Mouse (Mus musculus): ENCODE data around the gene Zranb1. TPM values are rescaled to one million over a fixed set of nuclear protein-coding genes. Genes with fewer than 3 reads are reported as not detected.

The Zranb1 gene
- total RNA-seq, 2 experiments from 2014 or later, result 31.0 to 31.5 TPM

DNA sequence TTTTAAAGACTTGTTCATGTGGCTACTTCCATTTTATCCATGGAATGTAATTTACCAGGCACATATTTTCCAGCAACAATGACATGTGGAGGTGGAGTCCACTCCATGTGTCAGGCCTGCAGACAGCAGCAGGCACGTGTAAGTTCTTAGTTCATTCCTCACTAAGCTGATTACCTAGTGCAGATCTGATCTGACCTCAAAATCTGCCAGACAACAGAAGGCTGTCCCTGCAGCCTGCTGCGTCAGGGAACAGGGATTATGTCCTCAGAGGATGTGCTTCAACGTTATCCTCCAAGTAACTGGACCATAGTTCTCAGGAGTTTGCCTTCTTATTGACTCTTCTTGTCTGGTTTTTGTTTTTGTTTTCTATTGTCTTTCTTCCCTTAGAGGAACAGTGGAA lies 9.0 kb upstream of the Zranb1 start:
- intact Hi-C loops (cut with DNase I), result no loop called here
- no peak for DNase-seq

GRCm38 (mm10) chr7:132925227-132925626 lies 5.7 kb upstream of the Zranb1 start:
- intact Hi-C loops (cut with DNase I), result no loop called here
- DNase-seq, result no peak

DNA sequence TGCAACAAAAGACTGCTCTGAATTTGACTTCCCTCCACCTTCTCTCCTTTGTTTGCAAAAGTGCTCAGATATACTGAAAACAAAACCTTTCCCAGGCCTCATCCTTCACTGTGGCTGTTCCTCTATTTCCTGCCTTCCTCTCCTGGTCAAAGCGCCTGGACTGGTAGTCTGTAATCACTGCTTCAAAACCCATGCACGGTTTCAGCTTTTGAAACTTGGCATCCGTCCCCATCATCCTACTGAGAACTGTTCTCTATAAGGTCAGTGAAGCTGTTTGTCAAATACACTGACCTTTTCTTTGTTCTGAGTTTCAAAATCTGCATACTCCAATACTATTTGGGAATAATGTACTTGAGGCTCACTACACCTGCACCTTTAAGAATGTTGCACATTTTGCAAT lies 3.7 kb upstream of the Zranb1 start:
- no peak for DNase-seq
- intact Hi-C loops (cut with DNase I), result no loop called here

DNA sequence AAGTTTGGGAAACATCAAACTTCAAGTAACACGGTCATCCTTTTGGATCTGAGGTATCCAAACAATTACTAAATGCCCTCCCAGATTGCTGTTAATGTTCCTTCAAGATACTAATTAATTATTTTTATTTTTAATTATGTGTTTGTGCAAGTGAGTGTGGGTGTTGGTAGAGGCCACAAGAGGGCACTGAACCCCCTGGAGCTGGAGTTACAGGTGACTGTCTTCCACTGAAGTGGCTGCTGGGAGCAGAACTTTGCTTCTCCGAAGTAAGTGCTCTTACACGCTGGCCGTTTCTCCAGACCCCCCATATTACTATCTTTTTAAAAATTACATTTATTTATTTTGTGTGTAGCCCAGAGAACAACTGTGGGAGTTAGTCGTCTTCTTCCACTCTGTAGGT lies 887 bp upstream of the Zranb1 start:
- intact Hi-C loops (cut with DNase I), result loop anchor here (5.0 kb wide), 1 partner anchor 72 kb away; no protein-coding TSS in a partner anchor

DNA sequence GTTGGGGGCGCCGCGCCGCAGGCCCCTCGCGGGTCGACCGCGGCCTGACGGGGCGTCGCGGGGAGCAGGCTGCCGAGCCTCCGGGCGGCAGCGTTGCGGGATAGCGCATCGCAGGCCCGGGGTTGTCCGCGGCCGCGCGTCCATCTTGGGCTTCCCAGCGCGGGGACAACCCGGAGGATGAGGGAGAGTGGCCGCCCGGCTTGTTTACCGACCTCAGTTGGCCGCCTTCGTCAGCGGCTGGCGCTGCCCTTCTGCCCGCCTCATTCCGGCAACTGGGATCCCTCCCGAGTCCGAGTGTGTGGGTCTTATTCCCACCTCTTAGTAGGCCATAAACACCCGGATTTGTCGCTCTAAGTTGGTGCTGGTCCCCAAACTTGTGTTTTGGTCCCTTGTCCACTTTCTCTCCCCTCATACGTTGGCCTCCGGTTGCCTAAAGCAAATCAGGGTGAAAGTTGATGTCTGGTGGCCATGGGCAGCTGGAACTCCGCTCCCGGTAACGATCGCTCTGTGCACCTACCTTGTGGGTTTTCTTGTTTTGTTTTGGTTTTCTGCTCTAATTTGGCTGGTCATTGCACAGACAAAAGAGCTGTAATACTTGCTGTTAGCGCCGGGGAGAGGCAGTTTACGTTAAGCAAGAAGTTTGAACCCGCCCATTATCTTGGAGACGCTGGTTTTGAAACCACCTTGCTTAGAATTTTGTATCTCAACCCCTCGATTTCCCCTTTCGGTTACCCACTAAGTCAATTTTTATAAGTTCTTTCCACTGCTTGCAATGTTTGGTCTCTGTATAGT lies 814 bp downstream of the Zranb1 start:
- intact Hi-C loops (cut with DNase I), result loop anchor here (5.0 kb wide), 1 partner anchor 71 kb away; no protein-coding TSS in a partner anchor
- DNase-seq, result peak; percentile 61 to 63

More for the DNA sequence above, 887 bp upstream of the Zranb1 start:
- no peak for DNase-seq

GRCm38 (mm10) chr7:132933331-132933730 lies 2.4 kb downstream of the Zranb1 start:
- no peak for DNase-seq
- intact Hi-C loops (cut with DNase I), result loop anchor here (5.0 kb wide), 1 partner anchor 69 kb away; no protein-coding TSS in a partner anchor

GRCm38 (mm10) chr7:132934743-132935142 lies 3.8 kb downstream of the Zranb1 start:
- intact Hi-C loops (cut with DNase I), result loop anchor here (5.0 kb wide), 1 partner anchor 68 kb away; no protein-coding TSS in a partner anchor
- DNase-seq, result no peak

DNA sequence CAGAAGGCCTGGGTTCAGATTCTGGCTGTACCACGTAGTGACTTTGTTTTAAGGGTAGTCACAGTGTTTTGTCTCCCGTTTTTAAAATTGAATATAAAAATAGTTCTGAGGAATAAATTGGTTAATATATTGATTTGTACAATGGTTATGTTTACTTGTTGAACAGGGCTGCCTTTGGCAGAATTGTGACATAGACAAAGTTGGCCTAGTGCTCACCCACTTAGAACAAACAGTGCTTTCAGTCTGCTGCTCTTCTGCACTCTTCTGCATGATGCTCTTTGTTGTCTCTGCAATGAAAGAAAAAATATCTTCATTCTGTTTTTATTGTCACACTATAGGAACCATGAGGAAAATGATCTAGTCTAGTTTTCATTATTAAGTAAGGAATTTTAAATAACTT lies 8.2 kb downstream of the Zranb1 start:
- intact Hi-C loops (cut with DNase I), result no loop called here
- no peak for DNase-seq

- DNase-seq, result no peak
- intact Hi-C loops (cut with DNase I), result no loop called here
These were observed 9.6 kb downstream of the Zranb1 start for GRCm38 (mm10) chr7:132940569-132940968.

- intact Hi-C loops (cut with DNase I), result no loop called here
- DNase-seq, result no peak
These were observed 19.0 kb downstream of the Zranb1 start for GRCm38 (mm10) chr7:132949968-132950367.

- intact Hi-C loops (cut with DNase I), result no loop called here
- DNase-seq, result no peak
These were observed 19.7 kb downstream of the Zranb1 start for GRCm38 (mm10) chr7:132950613-132951012.

- no peak for DNase-seq
- intact Hi-C loops (cut with DNase I), result no loop called here
These were observed 33.5 kb downstream of the Zranb1 start for GRCm38 (mm10) chr7:132964395-132964794.

GRCm38 (mm10) chr7:132965707-132966106 lies 34.8 kb downstream of the Zranb1 start:
- intact Hi-C loops (cut with DNase I), result no loop called here
- no peak for DNase-seq

- intact Hi-C loops (cut with DNase I), result no loop called here
- DNase-seq, result no peak
These were observed 41.1 kb downstream of the Zranb1 start for GRCm38 (mm10) chr7:132972079-132972478.

GRCm38 (mm10) chr7:132976079-132976478 lies 45.1 kb downstream of the Zranb1 start:
- no peak for DNase-seq
- intact Hi-C loops (cut with DNase I), result no loop called here

- intact Hi-C loops (cut with DNase I), result no loop called here
- DNase-seq, result no peak
These were observed 47.0 kb downstream of the Zranb1 start for GRCm38 (mm10) chr7:132977981-132978380.

DNA sequence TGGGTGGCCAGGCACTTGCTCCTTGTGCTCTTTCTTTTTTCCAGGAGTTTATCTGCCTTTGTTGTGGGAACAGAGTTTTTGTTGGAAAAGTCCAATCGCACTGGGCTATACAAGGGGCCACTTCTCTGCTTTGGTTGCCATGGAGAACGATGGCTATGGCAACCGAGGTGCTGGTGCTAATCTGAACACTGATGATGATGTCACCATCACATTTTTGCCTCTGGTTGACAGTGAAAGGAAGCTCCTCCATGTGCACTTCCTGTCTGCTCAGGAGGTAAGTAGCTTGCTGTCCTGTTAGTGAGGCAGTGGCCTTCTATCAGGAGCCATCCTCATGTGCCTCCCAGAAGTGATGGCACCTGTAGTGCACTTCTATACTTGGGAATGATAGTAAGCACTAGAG lies 51.7 kb downstream of the Zranb1 start:
- intact Hi-C loops (cut with DNase I), result no loop called here
- DNase-seq, result no peak

DNA sequence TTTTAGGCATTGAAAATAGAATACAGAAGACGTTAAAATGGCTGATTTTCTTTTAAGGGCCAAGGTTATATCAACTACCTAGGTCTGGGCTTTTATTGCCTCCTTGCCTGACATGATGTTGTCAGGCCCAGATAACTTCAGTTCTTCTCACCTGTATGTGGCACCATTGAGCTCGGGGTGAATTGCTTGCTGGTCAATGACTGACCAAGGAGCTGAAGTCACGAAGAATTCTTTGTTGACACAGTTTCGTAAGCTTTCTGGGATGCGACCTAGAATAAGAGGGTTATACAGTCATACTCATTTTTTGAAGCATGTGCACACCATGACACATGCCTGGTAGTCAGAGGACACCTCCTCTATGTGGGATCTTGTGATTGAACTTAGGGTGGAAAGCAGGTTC lies 58.9 kb downstream of the Zranb1 start:
- intact Hi-C loops (cut with DNase I), result no loop called here
- DNase-seq, result no peak

- intact Hi-C loops (cut with DNase I), result no loop called here
- DNase-seq, result no peak
These were observed 60.4 kb downstream of the Zranb1 start for GRCm38 (mm10) chr7:132991240-132991900.

DNA sequence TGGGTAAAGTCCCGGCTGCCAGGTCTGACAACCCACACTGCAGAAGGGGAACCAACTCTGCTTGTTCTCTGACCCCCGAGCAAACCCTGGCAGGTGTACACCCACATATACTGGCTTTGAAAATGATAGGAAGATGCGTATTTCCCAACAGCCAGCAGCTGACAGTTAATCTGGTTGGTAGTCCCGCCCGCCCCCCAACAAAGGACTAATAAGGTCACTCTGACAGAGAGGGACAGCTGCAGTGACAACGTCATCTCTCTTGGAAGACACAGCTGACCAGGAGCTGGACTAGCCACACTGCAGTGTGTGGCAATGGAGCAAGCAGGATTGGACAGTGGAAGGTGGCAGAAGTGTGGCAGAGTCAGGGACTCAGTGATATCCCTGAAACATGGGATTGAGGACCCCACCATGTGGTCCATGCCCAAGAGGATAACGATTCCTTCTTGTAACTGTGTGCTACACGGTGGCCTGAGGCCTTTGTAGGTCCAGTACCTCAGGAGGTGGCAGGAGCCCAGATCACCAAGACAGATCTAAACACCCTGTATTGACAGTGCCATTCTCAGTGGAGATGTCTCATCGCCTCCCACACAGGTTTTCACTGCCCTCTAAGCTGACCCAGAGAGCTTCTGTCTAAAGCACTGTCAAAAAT lies 62.1 kb downstream of the Zranb1 start:
- DNase-seq, result no peak
- intact Hi-C loops (cut with DNase I), result no loop called here

- no peak for DNase-seq
- intact Hi-C loops (cut with DNase I), result no loop called here
These were observed 63.2 kb downstream of the Zranb1 start for GRCm38 (mm10) chr7:132994120-132994519.

All from heart, postnatal 14 days (tissue).